Mouse (Mus musculus) kidney, embryonic 16.5 days (tissue): ENCODE measurements at regions not wholly inside any gene's neighbourhood (a gene's known extent, or its start where the extent isn't known, plus 50 kb on each side); places are given as distances from the start of the nearest gene placed in this dataset.

Experiments used
- ATAC-seq: fragments of 200-750 bp; cut with Nextera tagmentation; 2 replicates; pipeline ENCODE4 v1.8.0; 2017; ENCODE audit warnings: moderate TSS enrichment; ENCODE audit not compliant: low FRiP score, low TSS enrichment
- H3K27ac ChIP-seq: fragments of 300-500 bp; sonication (generic); 2 replicates; pipeline ENCODE4 v1.5.1; 2014; ENCODE audit warnings: low read length
- H3K27me3 ChIP-seq: fragments of 300-500 bp; sonication (generic); 2 replicates; pipeline ENCODE4 v1.6.1; 2014; ENCODE audit warnings: low read length, control low read depth, mixed read lengths; ENCODE audit not compliant: insufficient read depth
- H3K36me3 ChIP-seq: fragments of 300-500 bp; sonication (generic); 2 replicates; pipeline ENCODE4 v1.6.1; 2014; ENCODE audit warnings: low read length, control low read depth, mixed read lengths; ENCODE audit not compliant: insufficient read depth
- H3K4me1 ChIP-seq: fragments of 300-500 bp; sonication (generic); 2 replicates; pipeline ENCODE4 v1.6.1; 2014; ENCODE audit warnings: low read length, control low read depth, mixed read lengths; ENCODE audit not compliant: insufficient read depth
- H3K4me2 ChIP-seq: fragments of 300-500 bp; sonication (generic); replicated peaks from 2 replicates; pipeline ENCODE4 v1.6.1; 2014; ENCODE audit warnings: low read depth, low read length
- H3K4me3 ChIP-seq: fragments of 300-500 bp; sonication (generic); 2 replicates; pipeline ENCODE4 v1.5.1; 2014; ENCODE audit warnings: mild to moderate bottlenecking, low read length
- H3K9ac ChIP-seq: fragments of 300-500 bp; sonication (generic); replicated peaks from 2 replicates; pipeline ENCODE4 v1.6.1; 2014; ENCODE audit warnings: low read length
- H3K9me3 ChIP-seq: fragments of 300-500 bp; sonication (generic); 2 replicates; pipeline ENCODE4 v1.6.1; 2016; ENCODE audit warnings: low read length, control low read depth
- WGBS: fragments of 180-500 bp; shearing (Covaris S2); extraction: QIAGEN DNeasy Blood & Tissue Kit; methylation state at CpG from one replicate; pipeline ENCODE4 v1.1.7; 2014; 5-methylcytosine and 5-hydroxymethylcytosine counted together

- WGBS: 59% methylated on average over 10 of the region's 10 CpGs
- no peak overlapping the region for H3K4me3 ChIP-seq
- no peak overlapping the region for H3K4me2 ChIP-seq
- H3K9ac ChIP-seq: no peak overlapping the region
- H3K9me3 ChIP-seq: no peaks in the 10 kb centered on the region
- H3K36me3 ChIP-seq: no peaks in the 10 kb centered on the region
- H3K27me3 ChIP-seq: no peaks in the 10 kb centered on the region
- ATAC-seq: no peak
- H3K27ac ChIP-seq: no peak overlapping the region
- H3K4me1 ChIP-seq: no peaks in the 10 kb centered on the region
These were observed 57.6 kb upstream of the Irx6 start for GRCm38 (mm10) chr8:92616341-92617115.

- H3K4me3 ChIP-seq: no peak overlapping the region
- H3K9ac ChIP-seq: no peak overlapping the region
- 81% methylated on average over 14 of the region's 14 CpGs for WGBS
- no peak for ATAC-seq
- H3K9me3 ChIP-seq: no peaks in the 10 kb centered on the region
- no peak overlapping the region for H3K27ac ChIP-seq
- H3K4me1 ChIP-seq: no peaks in the 10 kb centered on the region
- H3K27me3 ChIP-seq: no peaks in the 10 kb centered on the region
- H3K36me3 ChIP-seq: no peaks in the 10 kb centered on the region
- no peak overlapping the region for H3K4me2 ChIP-seq
These were observed 55.8 kb upstream of the Irx6 start for GRCm38 (mm10) chr8:92618281-92618680.
